Mouse (Mus musculus) brain, embryonic 14.5 days (tissue): ENCODE measurements around the gene Tbc1d24.

Source experiments
- CTCF ChIP-seq: fragments of 200-500 bp; IDR thresholded peaks from 2 replicates; pipeline ENCODE4 v1.5.1; 2012; ENCODE audit warnings: inconsistent platforms, mild to moderate bottlenecking, moderate library complexity, borderline replicate concordance; ENCODE audit not compliant: insufficient read depth, insufficient read length; ENCODE audit errors: extremely low read depth
- POLR2A ChIP-seq: fragments of 200-500 bp; IDR thresholded peaks from 2 replicates; pipeline ENCODE4 v1.6.1; 2012; ENCODE audit warnings: mild to moderate bottlenecking, inconsistent platforms, borderline replicate concordance; ENCODE audit not compliant: poor library complexity, insufficient read depth, insufficient read length, severe bottlenecking; ENCODE audit errors: extremely low read depth

- no peak for TF ChIP-seq CTCF
- TF ChIP-seq POLR2A: no peak
These were observed 20.5 kb upstream of the Tbc1d24 start for GRCm38 (mm10) chr17:24225851-24226250.
